Mouse (Mus musculus): Measurements from ENCODE around the gene Taf4.

Taf4 gene

DNA sequence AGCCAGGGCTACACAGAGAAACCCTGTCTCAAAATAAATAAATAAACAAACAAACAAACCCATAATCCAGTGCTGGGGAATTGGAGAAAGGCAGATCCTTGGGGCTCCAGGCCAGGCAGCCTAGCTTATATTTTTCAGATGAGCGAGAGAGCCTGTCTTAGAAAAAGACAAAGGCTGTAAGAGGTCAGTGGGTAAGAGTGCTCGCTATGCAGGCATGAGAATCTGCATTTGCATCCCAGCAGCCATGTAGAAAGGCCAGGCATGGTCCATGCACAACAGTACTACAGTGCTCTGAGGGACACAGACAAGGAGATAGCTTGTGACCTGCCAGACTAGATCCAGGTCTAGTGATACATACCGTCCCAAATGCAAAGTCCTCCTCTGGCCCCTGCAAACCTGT lies 6.3 kb upstream of the Taf4 start:
- no peak for DNase-seq (ENCODE audit: low spot score)

DNA sequence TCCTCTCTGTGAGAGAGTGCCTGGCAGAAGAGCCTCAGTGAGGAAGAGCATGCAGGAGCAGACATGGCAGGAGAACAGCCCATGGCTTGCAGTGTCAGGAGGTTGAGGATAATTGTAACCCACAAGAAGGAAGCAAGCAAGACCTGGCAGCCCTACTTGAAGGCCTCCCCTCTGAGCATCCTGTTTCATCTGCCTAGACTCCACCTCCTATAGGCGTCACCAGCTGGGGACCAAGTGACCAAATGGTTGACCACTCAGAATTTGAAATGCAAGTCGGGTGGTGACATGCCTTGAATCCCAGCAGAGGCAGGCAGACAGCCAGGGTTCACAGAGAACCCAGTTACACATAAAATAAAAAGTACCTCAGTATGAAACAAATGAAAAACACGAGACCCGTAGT lies 4.2 kb upstream of the Taf4 start:
- no peak for DNase-seq (ENCODE audit: low spot score)

DNA sequence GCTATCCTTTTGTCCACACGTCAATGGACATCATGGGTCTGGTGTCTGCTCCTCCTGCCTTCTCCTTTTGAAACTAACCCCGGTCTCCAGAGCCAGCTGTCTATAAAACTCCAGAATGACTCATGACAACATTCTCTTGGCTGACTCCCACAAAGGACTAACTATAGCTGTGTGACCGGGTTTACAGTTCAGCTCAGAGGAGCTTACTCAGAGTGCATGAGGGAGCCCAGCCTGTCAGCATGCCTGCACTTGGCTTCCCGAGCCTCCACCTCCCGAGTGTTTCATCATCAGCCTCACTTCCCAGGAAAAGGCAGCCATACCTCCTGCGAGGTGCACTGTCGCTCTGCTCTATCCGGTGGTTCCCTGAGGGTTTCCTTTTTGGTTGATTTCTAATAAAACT lies 3.4 kb upstream of the Taf4 start:
- no peak for DNase-seq (ENCODE audit: low spot score)

DNA sequence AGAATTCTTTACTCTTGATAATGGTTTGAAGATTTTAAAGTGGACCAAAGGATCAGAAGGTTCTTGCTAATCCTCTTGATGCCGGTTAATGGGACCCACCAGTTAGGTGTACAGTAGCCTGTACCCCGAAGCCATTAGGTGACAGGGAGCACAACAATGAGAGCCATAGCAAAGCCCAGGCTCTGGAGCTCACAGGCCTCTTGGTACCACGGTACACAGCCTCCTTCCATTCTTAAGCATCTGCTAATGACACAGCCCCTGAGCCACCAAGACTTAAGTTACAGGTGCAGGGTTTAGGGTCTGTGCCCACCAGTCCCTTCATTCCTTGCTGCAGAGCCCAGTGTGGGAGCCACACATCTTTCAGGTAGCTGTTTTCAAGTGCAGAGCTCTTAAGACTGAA lies 1.8 kb upstream of the Taf4 start:
- DNase-seq (ENCODE audit: low spot score) = no peak

DNA sequence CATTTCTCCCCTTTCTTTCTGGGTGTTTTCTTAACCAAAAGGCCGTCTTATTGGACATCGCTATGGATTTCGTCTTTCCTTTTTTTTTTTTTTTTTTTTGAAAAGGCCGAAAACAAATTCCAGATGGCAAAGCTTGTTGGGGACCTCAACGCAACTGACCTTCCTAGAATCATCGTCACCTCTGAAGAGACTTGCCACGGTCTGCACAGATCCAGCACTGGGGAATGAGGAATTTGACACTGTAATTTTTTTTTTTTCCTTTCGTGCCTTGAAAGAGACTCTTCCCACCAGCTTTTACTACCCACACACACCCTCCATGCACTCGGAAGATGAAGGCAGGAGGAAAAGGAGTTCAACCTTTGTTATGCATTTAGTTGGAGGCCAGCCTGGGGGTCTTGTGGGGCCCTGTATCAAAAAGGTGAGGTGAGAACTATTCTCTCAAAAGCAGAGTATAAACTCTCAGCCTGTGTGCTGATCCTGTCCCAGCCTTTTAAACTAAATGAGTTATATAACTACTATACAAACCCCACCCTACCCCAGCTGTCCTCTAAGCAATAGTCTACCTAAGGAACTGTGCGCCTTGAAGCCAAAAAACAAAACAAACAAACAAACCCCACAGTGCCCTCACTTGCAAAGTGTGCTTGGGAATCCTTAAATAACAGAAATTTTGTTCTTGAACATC lies 1.0 kb upstream of the Taf4 start:
- no peak for DNase-seq (ENCODE audit: low spot score)

DNA sequence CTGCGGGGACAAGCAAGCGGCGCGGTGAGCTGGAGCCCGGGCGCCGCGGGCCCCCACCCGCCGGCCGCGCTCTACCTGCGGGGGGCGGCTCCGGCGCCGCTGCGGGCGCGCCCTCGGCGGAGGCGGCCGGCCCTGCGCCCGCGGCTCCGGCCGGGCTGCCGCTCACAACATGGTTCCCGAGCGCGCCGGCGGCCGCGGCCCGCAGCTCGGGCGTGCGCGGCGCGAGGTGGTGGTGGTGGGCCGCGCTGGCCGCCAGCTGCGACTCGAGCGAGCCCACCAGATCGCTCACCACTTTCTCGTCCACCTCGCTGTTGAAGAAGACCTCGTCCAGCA lies 185 bp downstream of the Taf4 start:
- no peak for DNase-seq (ENCODE audit: low spot score)

DNA sequence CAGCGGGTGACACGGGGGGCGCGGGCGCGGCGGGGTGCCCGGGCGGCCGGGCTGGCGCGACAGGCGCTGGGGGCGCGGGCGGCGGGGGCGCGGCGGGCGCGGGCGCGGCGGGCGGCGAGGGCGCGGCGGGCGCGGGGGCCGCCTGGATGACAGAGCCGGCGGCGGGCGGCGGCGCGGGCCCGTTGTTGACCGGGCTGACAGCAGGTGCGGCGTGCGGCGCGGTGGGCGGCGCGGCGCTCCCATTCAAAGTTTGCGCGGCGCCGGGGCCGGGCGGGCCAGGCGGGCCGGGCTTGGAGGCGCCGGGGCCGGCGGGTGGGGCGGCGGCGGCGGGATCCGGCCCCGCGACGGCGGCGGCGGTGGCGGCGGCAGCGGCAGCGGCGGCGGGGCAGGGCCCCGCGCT lies 595 bp downstream of the Taf4 start:
- DNase-seq (ENCODE audit: low spot score) = no peak

DNA sequence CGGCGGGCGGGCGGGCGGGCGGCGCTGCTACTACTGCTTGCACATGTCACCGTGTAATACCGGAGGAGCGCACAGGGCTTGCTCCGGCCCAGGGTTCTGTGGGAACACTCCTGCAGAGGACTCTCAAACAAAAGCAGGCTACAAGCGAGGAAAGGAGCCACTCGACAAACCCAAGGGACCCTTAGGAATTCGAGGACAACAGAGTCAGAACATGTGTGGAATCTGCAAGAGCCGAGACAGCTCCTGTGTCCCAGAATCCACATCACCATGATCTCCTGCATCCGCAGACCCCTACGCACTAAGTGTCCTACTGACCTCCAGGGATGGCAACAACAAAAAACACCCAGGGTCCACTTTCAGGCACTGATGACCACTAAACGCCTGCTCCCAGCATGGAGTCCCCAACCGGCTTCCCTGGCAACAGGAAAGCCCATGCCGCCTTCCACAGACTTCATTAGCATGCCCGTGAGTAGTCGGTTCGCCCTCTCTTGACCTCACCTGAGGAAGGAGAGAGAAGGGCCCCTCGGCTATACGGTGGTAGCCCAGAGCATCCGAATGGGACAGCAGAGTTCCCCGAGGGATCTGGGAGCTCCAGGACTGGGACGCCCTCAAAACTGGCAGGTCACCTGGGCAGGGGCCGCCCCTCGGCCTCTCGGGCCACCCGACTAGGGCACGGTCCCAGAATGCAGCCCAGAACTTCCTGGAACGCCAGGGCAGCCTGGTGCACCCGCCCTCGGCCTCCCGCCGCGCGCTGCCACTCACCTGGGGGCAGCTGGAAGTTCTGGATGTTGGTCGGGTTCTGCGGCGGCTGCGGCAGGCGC lies 1.6 kb downstream of the Taf4 start:
- DNase-seq (ENCODE audit: low spot score) = no peak

DNA sequence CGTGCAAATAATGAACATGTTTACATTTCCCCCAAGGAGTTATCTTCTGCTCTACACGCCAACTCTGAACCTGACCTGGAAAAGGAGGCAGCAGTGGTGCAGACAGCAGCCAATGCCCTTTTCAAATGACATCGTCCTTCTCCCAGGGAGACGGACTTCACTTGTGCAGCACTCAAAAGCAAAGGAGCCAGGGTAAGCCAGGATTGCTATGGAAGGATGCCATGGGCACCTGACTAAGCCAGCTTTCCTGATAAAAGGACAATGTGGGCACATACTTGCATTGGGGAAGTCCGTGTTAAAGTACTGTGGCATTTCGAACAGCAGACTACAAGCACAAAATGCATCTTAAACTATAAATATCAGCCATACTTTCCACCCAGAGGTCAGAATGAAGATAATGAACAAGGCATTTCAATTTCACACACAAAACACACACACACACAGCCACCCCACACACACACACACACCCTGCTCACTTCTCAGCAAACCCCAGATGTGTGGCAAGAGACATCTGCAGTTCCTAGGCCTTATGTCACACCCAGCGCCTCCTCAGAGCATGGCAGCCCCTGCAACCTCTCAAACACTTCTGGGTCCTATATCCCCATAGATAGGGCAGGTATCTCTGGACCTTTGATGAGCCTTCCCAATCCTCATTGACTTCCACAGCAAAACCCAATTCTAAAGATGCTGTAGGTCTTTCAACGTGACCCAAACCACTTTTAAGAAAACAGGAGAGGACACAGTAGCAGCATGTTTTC lies 2.4 kb downstream of the Taf4 start:
- no peak for DNase-seq (ENCODE audit: low spot score)

DNA sequence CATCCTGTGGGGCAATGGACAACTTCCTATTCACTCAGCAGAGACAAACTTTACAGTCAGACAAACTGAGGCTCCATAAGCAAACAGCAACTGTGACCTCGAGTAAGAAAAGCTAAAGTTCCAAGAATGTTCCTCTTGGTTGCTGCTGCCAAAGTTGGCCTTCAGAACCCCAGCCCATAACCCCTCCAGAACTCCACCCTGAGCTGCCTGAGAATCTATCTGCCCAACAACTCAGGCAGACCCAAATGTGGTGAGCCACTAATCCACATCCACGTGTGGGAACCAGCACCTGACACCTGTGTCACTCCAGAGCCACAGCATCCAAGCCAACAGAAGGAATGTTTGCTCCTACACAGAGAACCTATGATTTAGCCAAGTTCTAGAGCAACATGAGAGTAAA lies 4.0 kb downstream of the Taf4 start:
- DNase-seq (ENCODE audit: low spot score) = no peak

DNA sequence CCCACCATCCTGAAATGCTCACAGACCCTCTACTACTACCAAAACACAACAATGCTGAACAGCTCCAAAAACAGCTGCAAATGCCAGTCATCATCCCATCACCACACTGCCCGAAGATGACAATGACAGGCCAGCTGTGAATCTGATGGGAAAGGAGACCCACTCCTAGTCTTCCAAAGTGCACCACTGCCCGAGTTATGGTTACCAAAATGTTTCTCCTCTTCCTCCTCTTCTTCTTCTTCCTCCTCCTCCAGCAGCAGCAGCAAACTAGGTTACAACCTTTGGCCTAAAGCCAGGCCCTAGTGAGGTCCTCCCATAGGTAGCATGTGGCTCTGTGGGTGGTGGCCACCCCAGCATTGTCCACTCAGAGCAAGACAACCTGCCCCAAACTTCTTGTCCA lies 4.6 kb downstream of the Taf4 start:
- DNase-seq (ENCODE audit: low spot score) = no peak

DNA sequence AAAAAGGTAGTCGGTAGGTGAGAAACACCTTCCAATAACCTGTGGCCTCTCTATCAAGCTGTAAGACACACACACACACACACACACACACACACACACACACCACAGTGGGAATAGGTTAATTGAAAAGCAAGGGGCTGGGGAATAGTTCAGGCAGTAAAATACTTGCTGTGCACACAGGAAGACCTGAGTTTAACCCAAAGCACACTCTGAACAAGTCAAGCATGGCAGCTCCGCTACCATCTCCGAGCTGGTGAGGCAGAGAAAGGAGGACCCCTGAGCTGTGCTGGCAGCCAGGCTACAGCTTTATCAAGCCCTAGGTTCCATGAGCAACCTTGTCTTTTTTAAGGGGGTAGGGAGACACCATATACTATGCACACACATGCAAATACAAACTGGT lies 7.3 kb downstream of the Taf4 start:
- DNase-seq (ENCODE audit: low spot score) = no peak

DNA sequence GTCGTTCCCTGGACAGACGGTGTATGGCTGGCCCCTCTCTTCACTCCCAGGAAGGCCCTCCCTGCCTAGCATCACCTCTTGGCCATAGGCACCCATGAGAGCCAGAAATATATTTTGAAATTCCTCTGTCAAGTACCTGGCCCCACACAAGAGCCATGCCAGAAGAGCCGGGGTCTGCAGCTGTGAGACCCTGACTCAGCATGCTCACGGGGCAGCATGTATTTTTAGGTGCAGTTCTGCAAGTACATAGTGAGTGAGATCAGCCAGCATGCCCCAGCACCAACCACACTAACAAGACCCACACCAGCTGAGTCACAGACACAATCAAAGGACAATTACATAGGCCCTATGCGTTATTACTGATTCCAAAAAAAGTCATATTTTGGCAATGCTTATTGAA lies 8.8 kb downstream of the Taf4 start:
- DNase-seq (ENCODE audit: low spot score) = no peak

DNA sequence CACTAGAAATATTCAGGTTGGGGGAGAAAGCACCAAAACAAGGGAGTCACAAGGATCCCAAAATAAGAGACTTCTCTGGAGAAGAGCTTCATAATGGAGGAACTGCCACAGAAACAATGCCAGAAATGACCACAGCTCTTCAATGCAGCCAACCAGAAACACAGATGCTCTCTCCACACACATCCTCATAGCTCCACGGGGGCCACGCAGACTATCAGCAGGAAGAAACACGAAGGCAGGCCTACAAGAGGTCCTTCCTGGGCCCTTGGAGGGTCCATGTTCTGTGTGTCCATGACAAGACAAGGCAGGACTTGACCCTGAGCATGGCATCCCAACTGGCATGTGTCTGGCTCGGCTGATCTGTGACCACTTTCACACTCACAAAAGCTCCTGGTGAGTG lies 15.0 kb downstream of the Taf4 start:
- no peak for DNase-seq (ENCODE audit: low spot score)

DNA sequence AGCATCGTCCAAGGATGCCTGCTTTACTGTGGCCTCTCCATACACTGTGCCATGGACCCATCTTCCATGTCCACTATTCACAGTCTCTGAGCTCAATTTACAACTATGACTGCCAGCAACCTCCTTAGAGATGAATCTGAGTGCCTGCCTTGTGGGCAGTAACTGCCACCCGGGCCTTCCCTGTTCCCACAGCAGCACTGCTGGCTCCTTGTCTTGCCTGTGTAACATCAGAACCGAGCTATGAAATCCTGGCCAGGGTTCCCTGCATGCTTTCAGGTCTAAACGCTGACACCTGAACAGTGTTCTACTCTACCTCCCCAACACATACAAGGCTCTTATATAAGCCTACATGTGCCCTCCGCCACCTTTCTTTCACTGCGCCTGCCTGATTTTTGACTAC lies 16.1 kb downstream of the Taf4 start:
- DNase-seq (ENCODE audit: low spot score) = no peak

DNA sequence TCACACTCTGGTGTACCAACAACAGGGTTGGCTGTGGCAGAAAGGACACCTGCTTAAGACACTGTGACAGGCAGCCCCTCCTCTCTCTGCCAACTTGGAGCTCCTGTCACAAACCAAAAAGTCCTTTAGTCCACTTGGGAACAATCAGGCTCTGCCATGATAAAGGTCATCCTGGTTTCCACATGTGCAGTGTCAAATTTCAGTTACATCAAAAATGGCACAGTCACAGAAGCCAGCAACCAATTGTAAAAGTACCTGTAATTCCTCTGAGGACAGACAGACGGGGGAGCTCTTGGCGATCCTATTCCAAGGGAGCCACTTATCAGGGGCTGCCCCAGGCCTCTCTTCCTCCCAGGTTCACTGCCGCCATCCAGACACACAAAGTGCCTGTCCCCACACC lies 17.1 kb downstream of the Taf4 start:
- DNase-seq (ENCODE audit: low spot score) = no peak

DNA sequence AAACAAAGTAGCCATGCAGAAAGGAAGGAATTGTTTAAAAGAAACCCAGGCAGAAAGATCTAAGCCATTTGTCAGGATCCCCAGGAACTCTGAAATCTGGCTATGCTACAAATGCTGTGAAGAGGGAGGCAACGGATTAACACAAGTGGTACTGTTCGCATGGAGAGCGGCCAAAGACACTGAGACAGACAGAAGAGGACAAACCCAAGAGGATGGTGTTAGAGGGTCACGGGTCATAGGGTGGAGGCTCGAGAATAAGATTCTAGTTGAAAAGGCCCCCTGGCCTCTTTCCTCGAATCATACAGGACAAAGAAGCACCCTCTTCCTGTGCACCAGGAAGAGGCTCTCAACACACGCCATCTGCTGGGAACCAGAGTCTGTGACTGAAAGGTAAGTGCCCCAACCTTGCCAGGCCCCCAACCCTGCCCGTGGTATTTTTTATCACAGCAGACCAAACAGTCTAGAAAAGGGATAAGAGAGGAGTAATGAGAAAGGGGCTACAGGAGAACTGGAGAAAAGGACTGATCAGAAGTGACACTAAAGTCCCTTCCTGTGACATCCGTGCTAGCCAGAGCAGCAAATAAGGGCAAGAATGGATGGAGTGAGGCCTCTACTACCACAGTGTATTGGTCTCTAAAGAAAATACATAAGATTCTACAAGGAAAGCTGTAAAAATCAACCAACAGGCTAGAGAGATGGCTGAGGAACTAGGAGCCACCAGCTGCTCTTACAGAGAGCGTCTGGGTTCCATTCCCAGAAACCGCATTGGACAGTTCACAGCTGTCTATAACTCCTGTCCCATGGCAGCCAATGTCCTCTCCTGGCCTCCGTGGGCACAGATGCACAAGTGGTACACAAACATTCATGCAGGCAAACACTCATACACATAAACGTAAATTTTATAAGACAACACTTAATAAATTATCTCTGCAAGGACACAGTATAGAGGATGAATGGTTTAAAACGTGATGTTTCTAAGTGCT lies 24.6 kb downstream of the Taf4 start:
- no peak for DNase-seq (ENCODE audit: low spot score)

DNA sequence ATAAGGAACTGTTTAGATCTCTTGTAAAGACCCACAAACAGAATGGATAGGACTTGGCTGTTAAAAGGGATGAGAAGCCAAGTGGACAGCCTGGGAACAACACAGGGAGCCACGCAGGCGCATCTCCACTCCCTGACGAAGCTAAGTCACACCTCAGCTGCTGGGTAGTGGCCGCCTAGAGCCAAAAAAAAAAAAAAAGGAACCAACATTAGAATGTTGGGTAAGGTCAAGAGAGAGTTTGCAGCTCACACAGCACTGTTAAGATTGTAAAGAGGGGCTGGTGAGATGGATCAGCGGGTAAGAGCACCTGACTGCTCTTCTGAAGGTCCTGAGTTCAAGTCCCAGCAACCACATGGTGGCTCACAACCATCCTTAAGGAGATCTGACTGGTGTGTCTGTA lies 27.6 kb downstream of the Taf4 start:
- DNase-seq (ENCODE audit: low spot score) = no peak

DNA sequence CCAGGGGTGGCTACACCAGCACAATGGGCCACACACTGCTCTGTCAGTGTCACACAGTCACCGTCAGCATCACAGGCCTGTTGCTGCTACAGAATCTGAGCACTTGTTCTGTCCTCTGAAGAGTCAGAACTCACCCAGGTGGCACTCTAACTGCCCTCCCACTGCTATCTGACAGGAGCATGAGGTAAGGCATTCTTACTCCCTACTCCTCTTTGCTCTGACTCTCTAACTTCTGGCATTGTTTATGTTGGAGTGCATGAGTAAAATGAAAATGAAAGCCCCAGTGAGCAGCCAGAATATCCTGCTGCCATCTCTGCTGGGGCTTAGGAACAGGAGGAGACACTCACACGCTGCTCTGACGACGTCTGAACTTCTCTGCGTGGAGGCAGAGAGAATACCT lies 28.8 kb downstream of the Taf4 start:
- no peak for DNase-seq (ENCODE audit: low spot score)

DNA sequence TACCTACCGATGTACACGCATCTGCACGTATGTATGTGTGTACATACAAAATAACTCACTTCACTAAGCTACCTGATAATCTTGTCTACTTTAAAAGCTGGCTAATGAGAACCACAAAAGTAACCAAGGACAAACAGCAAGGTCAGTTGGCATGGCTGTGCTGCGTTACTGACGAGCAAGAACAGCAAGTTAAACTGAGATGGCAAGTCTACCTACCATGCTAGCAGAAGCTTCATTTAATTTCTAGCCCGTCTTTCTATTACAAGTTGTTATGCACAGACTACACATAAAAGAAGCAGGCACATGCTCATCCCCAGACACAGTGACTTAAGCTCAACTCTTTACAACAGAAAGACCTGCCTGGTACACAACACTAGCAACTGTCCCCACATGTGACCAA lies 29.9 kb downstream of the Taf4 start:
- DNase-seq (ENCODE audit: low spot score) = no peak

DNA sequence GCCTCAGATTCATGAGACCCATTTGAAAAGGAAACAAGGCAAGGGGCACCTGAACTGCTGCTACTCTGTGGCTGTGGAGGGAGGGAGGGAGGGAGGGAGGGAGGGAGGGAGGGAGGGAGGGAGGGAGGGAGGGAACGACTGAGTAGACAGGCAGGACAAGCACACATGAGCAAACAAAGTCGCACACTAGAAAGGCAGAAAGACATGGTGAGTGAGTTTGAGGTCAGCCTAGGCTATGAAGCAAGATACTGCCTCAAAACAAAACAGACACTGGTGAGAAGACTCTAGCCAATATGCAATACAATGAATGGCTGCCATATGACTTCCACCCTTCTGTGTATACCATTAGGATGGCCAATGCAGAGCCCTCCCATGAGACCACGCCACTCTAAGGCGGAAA lies 31.4 kb downstream of the Taf4 start:
- DNase-seq (ENCODE audit: low spot score) = no peak

DNA sequence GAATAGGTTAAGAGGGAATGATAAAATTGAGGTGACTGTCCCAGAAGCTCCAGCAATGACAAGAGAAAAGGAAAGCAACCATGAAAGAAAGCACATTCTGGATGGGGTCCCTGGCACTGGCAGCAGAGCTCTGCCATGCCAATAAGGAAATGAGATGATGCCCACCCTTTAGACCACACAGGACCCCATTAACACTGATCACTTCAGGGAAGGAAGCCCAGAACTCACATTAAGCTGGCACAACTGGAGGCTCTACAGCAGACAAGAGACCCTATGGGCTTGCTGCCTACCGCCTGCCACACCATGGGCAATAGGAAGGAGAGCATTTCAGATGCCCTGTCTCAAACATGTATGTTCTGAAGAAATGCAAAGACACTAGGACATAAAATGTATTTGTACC lies 34.8 kb downstream of the Taf4 start:
- no peak for DNase-seq (ENCODE audit: low spot score)
